Mouse (Mus musculus): ENCODE measurements at regions not wholly inside any gene's neighbourhood (a gene's known extent, or its start where the extent isn't known, plus 50 kb on each side); places are given as distances from the start of the nearest gene placed in this dataset.
"Not testable (repeated sequence)": the region's sequence is repeated elsewhere in the genome, so short reads cannot be mapped to it uniquely, and the experiment has no call there.

DNA sequence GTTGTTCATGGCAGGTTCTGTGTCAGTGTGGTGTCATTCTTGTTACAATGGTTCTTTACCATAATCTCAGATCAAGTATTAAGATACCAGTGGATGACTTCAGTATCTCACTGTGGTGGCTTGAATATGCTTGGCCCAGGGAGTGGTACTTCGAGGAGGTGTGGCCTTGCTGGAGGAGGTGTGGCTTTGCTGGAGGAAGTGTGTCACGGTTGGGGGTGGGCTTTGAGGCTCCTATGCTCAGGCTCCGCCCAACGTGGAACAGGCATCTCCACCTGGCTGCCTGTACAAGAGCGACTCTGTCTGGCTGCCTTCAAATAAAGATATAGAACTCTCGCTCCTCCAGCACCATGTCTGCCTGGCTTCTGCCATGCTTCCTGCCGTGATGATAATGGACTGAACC is 63.6 kb downstream of the Cd2 start:
- TF ChIP-seq POLR2A (IDR thresholded peaks at IDR 0.05; ENCODE audit: low read depth, low read length) = no peak
- TF ChIP-seq CTCF (IDR thresholded peaks at IDR 0.05; ENCODE audit: borderline replicate concordance, insufficient read depth, low read length) = no peak
- Histone ChIP-seq H3K27ac (ENCODE audit: insufficient read depth, low read length) (no peak overlapping the region), H3K4me1 (ENCODE audit: control insufficient read depth, insufficient read depth, low read length) (no peaks in the 10 kb centered on the region), H3K4me3 (ENCODE audit: insufficient read depth, low read length) (no peak overlapping the region)

DNA sequence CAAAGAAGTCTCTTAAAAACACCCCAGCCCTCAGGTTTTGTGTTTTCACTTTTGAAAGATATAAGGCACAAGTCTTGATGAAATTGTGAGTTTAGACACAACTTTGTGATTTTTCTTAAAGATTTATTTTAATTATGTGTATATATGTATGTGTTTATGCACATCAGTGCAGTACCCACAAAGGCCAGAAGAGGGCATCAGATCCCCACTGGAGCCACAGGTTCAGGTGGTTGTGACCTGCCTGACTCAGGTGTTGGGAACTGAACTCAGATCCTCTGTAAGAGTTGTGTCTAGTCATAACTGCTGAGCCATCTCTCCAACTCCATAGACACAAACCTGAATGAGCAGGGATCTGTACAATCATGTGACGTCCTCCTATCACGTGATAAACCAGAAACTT is 67.8 kb downstream of the Cd2 start:
- no peak overlapping the region for H3K27ac ChIP-seq (ENCODE audit: insufficient read depth, low read length)
- TF ChIP-seq CTCF (IDR thresholded peaks at IDR 0.05; ENCODE audit: borderline replicate concordance, insufficient read depth, low read length) (no peak), POLR2A (IDR thresholded peaks at IDR 0.05; ENCODE audit: low read depth, low read length) (no peak)
- no peaks in the 10 kb centered on the region for H3K4me1 ChIP-seq (ENCODE audit: control insufficient read depth, insufficient read depth, low read length)
- no peak overlapping the region for H3K4me3 ChIP-seq (ENCODE audit: insufficient read depth, low read length)

DNA sequence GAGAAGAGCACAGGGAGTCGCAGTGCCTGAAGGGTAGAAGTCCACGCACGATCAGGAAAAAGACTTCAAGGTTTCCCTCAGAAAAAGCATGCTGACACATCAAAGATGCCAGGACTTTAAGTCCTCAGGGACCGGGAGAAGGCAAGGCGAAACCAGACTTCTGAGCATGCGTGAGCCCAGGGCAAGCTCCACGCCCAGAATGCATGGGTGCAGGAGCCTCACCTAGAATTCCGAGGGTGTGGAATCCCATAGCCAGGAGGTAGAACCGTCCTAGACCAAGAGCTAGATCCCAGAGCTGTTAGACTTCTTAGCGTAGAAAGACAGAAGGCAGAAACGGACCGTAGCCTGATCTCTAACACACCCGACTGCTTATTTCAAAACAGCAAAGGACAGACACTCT is 71.0 kb downstream of the Cd2 start:
- no peak for TF ChIP-seq CTCF (IDR thresholded peaks at IDR 0.05; ENCODE audit: borderline replicate concordance, insufficient read depth, low read length)
- no peak for TF ChIP-seq POLR2A (IDR thresholded peaks at IDR 0.05; ENCODE audit: low read depth, low read length)
- no peak overlapping the region for H3K27ac ChIP-seq (ENCODE audit: insufficient read depth, low read length)
- H3K4me3 ChIP-seq (ENCODE audit: insufficient read depth, low read length) = no peak overlapping the region
- peaks cover 5% of the 10 kb centered on the region; the same call in 1 of the 2 replicates for H3K4me1 ChIP-seq (ENCODE audit: control insufficient read depth, insufficient read depth, low read length)

DNA sequence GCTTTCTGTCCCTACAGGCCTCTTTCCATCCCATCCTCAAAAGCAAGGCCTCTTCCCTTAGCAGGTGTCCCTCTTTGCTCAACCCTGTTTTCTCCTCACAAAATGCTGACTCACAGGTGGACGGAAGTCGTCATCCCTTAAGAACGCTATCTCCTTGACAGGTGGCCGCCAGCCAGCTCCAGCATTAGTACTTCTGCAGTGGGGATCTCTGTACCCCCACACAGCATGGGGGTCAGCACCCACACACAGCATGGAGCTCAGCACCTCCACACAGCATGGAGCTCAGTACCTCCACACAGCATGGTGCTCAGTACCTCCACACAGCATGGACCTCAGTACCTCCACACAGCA is 74.6 kb downstream of the Cd2 start:
- H3K4me3 ChIP-seq (ENCODE audit: insufficient read depth, low read length) = no peak overlapping the region
- H3K4me1 ChIP-seq (ENCODE audit: control insufficient read depth, insufficient read depth, low read length) = peaks cover 5% of the 10 kb centered on the region; the same call in 1 of the 2 replicates
- TF ChIP-seq CTCF (IDR thresholded peaks at IDR 0.05; ENCODE audit: borderline replicate concordance, insufficient read depth, low read length) (no peak), POLR2A (IDR thresholded peaks at IDR 0.05; ENCODE audit: low read depth, low read length) (no peak)
- no peak overlapping the region for H3K27ac ChIP-seq (ENCODE audit: insufficient read depth, low read length)

DNA sequence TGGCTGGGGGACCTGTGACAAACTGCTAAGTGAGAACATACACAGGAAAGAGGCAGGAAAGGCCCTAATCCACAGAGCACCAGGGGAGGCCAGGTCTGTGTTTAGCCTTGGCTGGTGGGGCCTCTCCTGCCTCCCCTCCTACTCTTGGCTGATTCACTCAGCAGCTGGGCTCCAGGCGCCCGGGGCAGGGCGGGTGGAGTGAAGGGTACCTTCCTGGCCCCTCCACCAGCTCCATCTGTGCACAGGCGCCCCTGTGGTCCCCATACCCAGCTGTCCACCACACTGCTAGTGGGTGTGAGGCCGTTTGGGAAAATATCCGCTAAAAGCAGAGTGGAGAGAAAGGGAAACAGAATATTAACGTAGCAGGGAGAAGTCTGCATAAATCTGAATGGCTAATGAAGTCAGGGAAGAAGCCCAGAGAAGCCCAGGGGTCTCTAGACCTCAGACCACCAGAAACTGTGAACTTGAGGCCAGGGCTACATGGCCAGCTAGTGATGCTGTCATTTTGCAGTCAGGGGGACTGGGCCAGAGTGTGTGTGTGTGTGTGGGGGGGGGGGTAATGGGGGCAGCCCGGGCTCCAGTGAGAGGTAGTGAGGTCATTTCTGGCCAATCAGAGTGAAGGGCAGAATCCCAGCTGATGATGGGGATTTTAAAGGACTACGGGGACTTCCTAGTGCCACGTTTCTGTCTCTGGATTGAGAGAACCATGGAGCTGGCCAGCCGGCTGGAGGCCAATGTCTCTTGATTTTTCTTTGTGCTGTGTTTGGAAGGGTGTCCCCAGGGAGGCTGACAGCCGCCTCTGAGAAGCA is 75.1 kb downstream of the Cd2 start:
- TF ChIP-seq POLR2A (IDR thresholded peaks at IDR 0.05; ENCODE audit: low read depth, low read length) = no peak
- no peak for TF ChIP-seq CTCF (IDR thresholded peaks at IDR 0.05; ENCODE audit: borderline replicate concordance, insufficient read depth, low read length)
- H3K4me1 ChIP-seq (ENCODE audit: control insufficient read depth, insufficient read depth, low read length) = peaks cover 5% of the 10 kb centered on the region; the same call in 1 of the 2 replicates
- H3K4me3 ChIP-seq (ENCODE audit: insufficient read depth, low read length) = no peak overlapping the region
- no peak overlapping the region for H3K27ac ChIP-seq (ENCODE audit: insufficient read depth, low read length)

DNA sequence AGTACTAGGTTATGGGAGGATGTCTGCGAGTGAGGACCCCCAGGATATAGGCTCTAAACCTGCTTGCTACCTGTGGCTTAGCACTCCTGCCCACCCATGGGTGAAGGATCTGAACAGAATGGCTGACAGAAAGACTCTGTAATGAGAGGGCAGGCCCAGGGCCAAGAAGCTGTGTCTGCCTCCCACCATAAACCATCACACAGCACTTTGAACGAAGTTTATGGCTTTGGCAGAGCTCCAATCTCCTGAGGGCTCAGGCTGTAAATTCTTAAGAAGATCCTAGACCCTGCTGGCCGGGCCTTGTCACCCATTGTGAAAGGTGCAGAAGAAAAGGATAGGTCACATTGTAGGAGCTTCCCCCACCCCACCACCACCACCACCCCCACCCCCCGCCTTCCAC is 75.8 kb downstream of the Cd2 start:
- TF ChIP-seq CTCF (IDR thresholded peaks at IDR 0.05; ENCODE audit: borderline replicate concordance, insufficient read depth, low read length) = no peak
- no peak for TF ChIP-seq POLR2A (IDR thresholded peaks at IDR 0.05; ENCODE audit: low read depth, low read length)
- no peak overlapping the region for H3K4me3 ChIP-seq (ENCODE audit: insufficient read depth, low read length)

DNA sequence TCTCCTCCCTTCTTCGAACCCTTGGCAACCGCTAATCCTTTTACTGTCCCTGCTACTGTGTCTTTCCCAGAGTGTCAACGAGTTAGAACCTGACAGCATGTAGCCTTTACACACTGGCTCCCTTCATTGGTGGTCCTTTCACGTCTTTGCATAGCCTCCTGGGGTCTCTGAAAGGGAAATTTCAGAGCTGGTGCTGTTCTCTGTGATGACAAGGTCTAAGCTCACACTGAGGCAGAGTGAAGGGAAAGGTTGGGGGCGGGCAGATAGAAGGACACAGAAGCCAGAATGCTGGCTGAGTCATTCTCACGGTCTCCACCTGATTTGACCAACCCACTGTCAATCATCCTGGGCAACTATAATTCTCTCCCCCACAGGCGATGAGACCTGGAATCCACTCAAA is 78.2 kb downstream of the Cd2 start:
- no peak overlapping the region for H3K4me3 ChIP-seq (ENCODE audit: insufficient read depth, low read length)

More for the DNA sequence above, 75.8 kb downstream of the Cd2 start:
- Histone ChIP-seq H3K4me1 (ENCODE audit: control insufficient read depth, insufficient read depth, low read length) (peaks cover 5% of the 10 kb centered on the region; the same call in 1 of the 2 replicates), H3K27ac (ENCODE audit: insufficient read depth, low read length) (no peak overlapping the region)

DNA sequence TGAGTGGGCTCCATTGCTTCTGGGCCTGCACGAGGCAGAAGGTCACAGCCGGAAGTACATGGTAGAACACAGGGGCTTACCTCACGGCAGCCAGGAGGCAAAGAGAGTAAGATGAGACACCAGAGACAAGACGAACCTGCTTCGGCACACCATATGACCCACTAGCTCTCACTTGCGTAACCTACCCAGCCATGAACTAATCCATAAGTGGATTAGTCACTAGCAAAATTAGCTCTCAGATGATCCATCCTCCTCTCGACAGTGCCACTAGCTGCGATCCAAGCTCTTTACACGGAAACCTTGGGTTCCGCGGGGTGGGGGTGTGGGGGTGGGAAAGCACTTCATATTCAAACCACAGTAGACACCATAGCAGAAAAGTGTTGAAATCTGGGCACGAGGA is 79.0 kb downstream of the Cd2 start:
- H3K4me1 ChIP-seq (ENCODE audit: control insufficient read depth, insufficient read depth, low read length) = peaks cover 5% of the 10 kb centered on the region; the same call in 1 of the 2 replicates

More for the DNA sequence above, 78.2 kb downstream of the Cd2 start:
- H3K4me1 ChIP-seq (ENCODE audit: control insufficient read depth, insufficient read depth, low read length) = peaks cover 5% of the 10 kb centered on the region; the same call in 1 of the 2 replicates
- H3K27ac ChIP-seq (ENCODE audit: insufficient read depth, low read length) = no peak overlapping the region
- TF ChIP-seq CTCF (IDR thresholded peaks at IDR 0.05; ENCODE audit: borderline replicate concordance, insufficient read depth, low read length) (no peak), POLR2A (IDR thresholded peaks at IDR 0.05; ENCODE audit: low read depth, low read length) (no peak)

DNA sequence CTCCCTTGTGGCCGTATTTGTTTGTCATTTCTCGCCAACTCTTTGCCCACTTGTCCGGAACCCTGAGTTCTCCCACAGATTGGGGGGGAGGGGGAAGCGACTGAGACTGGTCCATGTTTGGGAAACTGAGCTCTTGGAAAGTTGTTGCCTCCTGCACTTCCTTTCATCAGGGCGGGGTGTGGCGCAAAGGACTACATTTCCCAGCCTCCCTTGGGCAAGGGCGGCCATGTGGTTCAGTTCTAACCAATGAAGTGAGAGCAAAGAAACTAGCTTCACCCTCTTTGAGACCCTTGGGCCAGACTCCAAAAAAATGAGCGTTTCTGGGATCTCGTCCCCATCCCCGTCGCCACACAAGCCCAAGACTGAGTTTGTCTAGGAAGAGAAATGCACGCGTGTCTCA is 81.6 kb downstream of the Cd2 start:
- not testable (repeated sequence) for H3K4me3 ChIP-seq (ENCODE audit: insufficient read depth, low read length); H3K27ac ChIP-seq (ENCODE audit: insufficient read depth, low read length); H3K4me1 ChIP-seq (ENCODE audit: control insufficient read depth, insufficient read depth, low read length)

More for the DNA sequence above, 79.0 kb downstream of the Cd2 start:
- Histone ChIP-seq H3K27ac (ENCODE audit: insufficient read depth, low read length) (no peak overlapping the region), H3K4me3 (ENCODE audit: insufficient read depth, low read length) (no peak overlapping the region)
- TF ChIP-seq POLR2A (IDR thresholded peaks at IDR 0.05; ENCODE audit: low read depth, low read length) (no peak), CTCF (IDR thresholded peaks at IDR 0.05; ENCODE audit: borderline replicate concordance, insufficient read depth, low read length) (no peak)

DNA sequence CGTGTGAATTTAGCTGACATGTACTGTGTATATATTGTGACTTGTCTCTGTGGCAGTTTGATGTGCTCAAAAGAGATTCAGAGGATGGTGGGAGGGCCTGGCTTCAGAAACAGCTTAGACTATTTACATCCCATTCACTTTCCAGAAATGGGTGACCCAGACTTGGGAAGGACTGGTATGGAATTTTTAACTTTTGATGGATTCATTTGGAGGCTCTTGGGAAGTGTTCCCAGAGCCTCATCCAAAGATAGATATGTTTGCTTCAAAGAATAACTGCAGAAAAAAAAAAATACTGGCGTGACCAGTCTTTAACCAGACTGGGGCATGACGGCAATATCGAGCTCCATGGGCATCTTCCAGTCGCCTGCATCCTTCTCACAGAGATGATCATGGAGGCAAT is 84.6 kb upstream of the Ptgfrn start:
- TF ChIP-seq POLR2A (IDR thresholded peaks at IDR 0.05; ENCODE audit: low read depth, low read length) (no peak), CTCF (IDR thresholded peaks at IDR 0.05; ENCODE audit: borderline replicate concordance, insufficient read depth, low read length) (no peak)
- Histone ChIP-seq H3K4me1 (ENCODE audit: control insufficient read depth, insufficient read depth, low read length) (no peaks in the 10 kb centered on the region), H3K4me3 (ENCODE audit: insufficient read depth, low read length) (no peak overlapping the region), H3K27ac (ENCODE audit: insufficient read depth, low read length) (no peak overlapping the region)
